Mouse (Mus musculus) liver, embryonic 14.5 days (tissue): Measurements from ENCODE around the gene Calr4. TPM values are rescaled to one million over a fixed set of nuclear protein-coding genes. Genes with fewer than 3 reads are reported as not detected.

Source experiments
- ATAC-seq: fragments of 200-750 bp; cut with Nextera tagmentation; 2 replicates; pipeline ENCODE4 v1.8.0; 2017; ENCODE audit warnings: moderate number of reproducible peaks, mild to moderate bottlenecking, moderate library complexity; ENCODE audit not compliant: insufficient read depth
- DNase-seq, 3 experiments: peaks; one replicate each; pipeline ENCODE4 v3.0.0-alpha.2; 2012 to 2013; ENCODE audit warnings: low read depth in 3 of 3, low spot score in 3 of 3
- H3K27ac ChIP-seq: fragments of 300-500 bp; sonication (generic); 2 replicates; pipeline ENCODE4 v1.5.1; 2014; ENCODE audit warnings: moderate library complexity, mild to moderate bottlenecking, control low read depth, inconsistent platforms
- H3K27me3 ChIP-seq: fragments of 300-500 bp; sonication (generic); 2 replicates; pipeline ENCODE4 v1.6.1; 2014; ENCODE audit warnings: mild to moderate bottlenecking, low read length, moderate library complexity; ENCODE audit not compliant: control insufficient read depth, insufficient read depth
- H3K36me3 ChIP-seq: fragments of 300-500 bp; sonication (generic); replicated peaks from 2 replicates; pipeline ENCODE4 v1.6.1; 2014; ENCODE audit warnings: low read depth; ENCODE audit not compliant: control insufficient read depth, insufficient read depth
- H3K4me1 ChIP-seq, 2 experiments: fragments of 200-500 bp in 1 of 2; fragments of 300-500 bp in 1 of 2; sonication (generic) in 1 of 2; replicated peaks; 2 replicates each; pipeline ENCODE4 v1.6.1; 2012 to 2014; ENCODE audit warnings: antibody characterized with exemption in 1 of 2, inconsistent platforms in 1 of 2, low read length in 1 of 2; ENCODE audit not compliant: control insufficient read depth in 2 of 2, insufficient read depth in 2 of 2
- H3K4me2 ChIP-seq: fragments of 300-500 bp; sonication (generic); 2 replicates; pipeline ENCODE4 v1.6.1; 2014; ENCODE audit warnings: low read depth, mild to moderate bottlenecking, control low read depth, moderate library complexity
- H3K4me3 ChIP-seq, 2 experiments: fragments of 200-500 bp in 1 of 2; fragments of 300-500 bp in 1 of 2; sonication (generic) in 1 of 2; 2 replicates each; pipeline ENCODE4 v1.5.1; 2012 to 2014; ENCODE audit warnings: low read depth in 2 of 2, low read length in 2 of 2, mild to moderate bottlenecking in 2 of 2, control low read depth in 1 of 2, inconsistent platforms in 1 of 2, moderate library complexity in 1 of 2; ENCODE audit not compliant: insufficient read depth in 1 of 2
- H3K9ac ChIP-seq: fragments of 300-500 bp; sonication (generic); replicated peaks from 2 replicates; pipeline ENCODE4 v1.6.1; 2014; ENCODE audit warnings: mild to moderate bottlenecking, control low read depth, moderate library complexity
- H3K9me3 ChIP-seq: fragments of 300-500 bp; sonication (generic); 2 replicates; pipeline ENCODE4 v1.6.1; 2016; ENCODE audit warnings: low read length, mixed read lengths; ENCODE audit not compliant: control insufficient read depth
- CTCF ChIP-seq: IDR thresholded peaks from 2 replicates; pipeline ENCODE4 v1.5.1; 2016; ENCODE audit warnings: antibody characterized with exemption, low read depth, control low read depth
- EP300 ChIP-seq: IDR thresholded peaks from 2 replicates; pipeline ENCODE4 v1.6.1; 2016; ENCODE audit warnings: antibody characterized with exemption, low read depth
- WGBS: fragments of 180-500 bp; shearing (Covaris S2); extraction: QIAGEN DNeasy Blood & Tissue Kit; methylation state at CpG from one replicate; pipeline ENCODE4 v1.1.7; 2014; ENCODE audit not compliant: insufficient replicate concordance; 5-methylcytosine and 5-hydroxymethylcytosine counted together
- polyA plus RNA-seq, 2 experiments: library from polyadenylated mRNA; depleted of rRNA in 1 of 2; stranded (reverse) in 1 of 2; unstranded in 1 of 2; fragments of >200 nt; fragmentation: Nextera tagmentation in 1 of 2; extraction: Ambion mirVana in 1 of 2; gene quantifications; 2 replicates each; pipeline versions ENCODE4 v1.2.1 to v1.2.3; 2012 to 2014

Calr4 gene
- polyA plus RNA-seq, 2 experiments: 0.03 TPM; not detected in 1

DNA sequence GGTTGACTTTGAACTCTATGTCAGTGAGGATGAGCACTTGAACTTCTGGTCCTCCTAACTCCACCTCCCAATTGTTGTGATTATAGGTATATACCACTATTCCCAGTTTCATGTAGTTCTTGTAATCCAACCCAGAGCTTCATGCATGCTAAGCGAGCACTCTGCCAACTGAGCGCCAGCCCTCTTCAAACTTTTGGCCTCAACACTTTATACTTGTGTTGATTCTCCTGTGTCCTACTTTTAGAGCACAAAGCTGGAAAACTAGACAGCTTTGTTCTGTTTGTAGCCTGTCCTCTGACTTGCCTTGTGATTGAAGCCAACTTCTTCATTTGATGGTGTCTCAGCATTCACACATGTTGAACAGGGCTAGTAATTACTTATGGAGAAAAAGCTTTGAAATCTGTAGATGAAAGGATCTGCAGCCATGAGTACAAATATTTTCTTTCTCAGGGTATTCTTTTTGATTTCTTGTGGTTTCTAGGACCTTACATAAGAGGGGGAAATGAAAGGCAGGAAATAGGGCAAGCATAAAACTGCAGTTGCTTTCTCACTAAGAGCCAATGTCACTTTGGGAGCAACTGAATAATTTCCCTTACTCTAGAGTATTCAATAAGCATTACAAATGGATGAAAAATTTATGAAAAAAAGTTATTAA lies 39.4 kb downstream of the Calr4 start:
- ATAC-seq (no peak), DNase-seq (no peak)
- Histone ChIP-seq H3K4me1 (no peaks in the 10 kb centered on the region), H3K36me3 (no peaks in the 10 kb centered on the region), H3K4me3 (no peak overlapping the region), H3K9me3 (no peaks in the 10 kb centered on the region), H3K27ac (no peak overlapping the region), H3K4me2 (no peak overlapping the region), H3K9ac (no peak overlapping the region), H3K27me3 (no peaks in the 10 kb centered on the region)
- TF ChIP-seq EP300: no peak
- TF ChIP-seq CTCF: no peak
- WGBS: 88% methylated on average over 2 of the region's 2 CpGs

DNA sequence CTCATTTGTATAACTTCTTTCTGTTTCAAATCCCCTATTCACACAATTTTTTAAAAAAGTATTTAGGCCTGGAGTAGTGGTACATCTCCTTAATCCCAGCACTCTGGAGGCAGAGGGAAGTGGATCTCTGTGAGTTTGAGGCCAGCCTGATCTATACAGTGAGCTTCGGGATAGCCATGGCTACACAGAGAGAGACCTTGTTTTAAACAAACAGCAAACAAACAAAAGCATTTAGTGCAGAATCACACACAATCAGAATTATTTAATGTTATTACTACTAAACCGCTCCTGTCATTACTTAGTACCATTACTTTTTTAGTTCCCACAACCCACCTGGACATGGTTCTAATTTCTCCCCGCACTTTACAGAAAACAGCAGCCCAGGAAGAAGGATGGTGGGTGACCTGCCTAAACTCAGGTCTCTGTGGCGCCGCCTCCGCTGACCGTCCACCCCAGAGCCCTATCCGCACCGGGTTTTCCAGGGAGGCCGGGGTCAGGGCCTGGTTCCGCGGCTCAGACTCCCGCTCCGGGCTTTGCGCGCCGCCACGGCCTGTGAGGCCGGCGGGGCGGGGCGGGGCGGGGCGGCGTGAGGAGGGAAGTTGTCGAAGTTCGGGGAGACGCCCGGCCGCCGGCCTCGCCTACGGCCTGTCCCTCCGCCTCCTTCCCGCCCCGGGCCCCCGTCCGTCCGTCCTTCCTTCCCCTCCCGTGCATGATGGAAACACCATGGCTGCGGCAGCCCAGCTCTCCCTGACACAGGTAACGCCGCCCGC lies 45.6 kb downstream of the Calr4 start, which contains the start of gene Eps15:
Gene Eps15, plus strand, starts transcription at position 580 of the 770 bp plus-strand sequence.
- H3K9me3 ChIP-seq: no peaks in the 10 kb centered on the region
- peaks cover 21 to 22% of the 10 kb centered on the region in 2 experiments for H3K4me1 ChIP-seq
- H3K27me3 ChIP-seq: no peaks in the 10 kb centered on the region
- no peaks in the 10 kb centered on the region for H3K36me3 ChIP-seq
- ATAC-seq: peak; percentile 97
- DNase-seq: peak; percentile 89 to 92 (median 90)
- TF ChIP-seq CTCF (no peak), EP300 (peak; percentile 55)
- H3K4me2 ChIP-seq: peak within 1 kb of the TSS; percentile 91
- H3K27ac ChIP-seq: peak within 1 kb of the TSS; percentile 77
- peak within 1 kb of the TSS; percentile 91 for H3K9ac ChIP-seq
- WGBS: 3% methylated on average over 34 of the region's 44 CpGs
- peak within 1 kb of the TSS; percentile 63 to 99 for H3K4me3 ChIP-seq

DNA sequence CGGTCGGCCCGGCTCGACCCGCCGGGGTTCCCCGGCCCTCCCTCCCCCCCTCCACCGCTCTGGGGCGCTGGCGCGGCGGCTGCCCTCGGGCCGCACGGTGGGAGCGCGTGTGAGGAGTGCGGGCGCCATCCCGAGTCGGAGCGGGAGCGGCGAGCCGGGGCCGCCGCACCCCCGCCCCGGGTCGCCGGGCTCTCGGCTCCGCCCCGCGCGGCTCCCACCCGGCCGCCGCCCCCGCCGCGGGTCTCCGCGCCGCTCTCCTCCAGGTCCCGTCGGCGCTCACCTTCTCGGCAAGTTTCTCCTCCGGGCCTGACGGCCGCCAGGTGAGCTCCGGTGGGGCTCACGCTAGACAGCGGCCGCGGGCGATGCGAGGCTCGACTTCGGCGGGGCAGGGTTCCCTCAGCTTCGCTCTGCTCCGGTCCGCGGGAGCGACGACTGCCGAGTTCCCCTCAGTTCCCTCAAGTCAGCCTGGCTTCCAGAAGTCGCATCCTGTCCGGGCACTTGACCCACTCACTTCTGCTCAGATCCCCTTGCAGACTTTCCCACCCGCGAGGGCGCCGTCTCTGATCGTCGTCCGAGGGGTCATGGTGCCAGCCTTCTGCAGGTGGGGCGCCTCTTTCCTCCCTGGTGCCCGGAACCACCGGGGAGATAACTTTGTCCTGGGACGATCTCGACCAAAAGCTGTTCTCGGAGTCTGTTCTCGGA lies 46.3 kb downstream of the Calr4 start:
- H3K4me1 ChIP-seq: peaks cover 21 to 22% of the 10 kb centered on the region in 2 experiments
- no peaks in the 10 kb centered on the region for H3K9me3 ChIP-seq
- peak overlapping the region; percentile 91 for H3K4me2 ChIP-seq
- H3K9ac ChIP-seq: peak overlapping the region; percentile 91
- TF ChIP-seq EP300 (no peak), CTCF (0 out of 2 replicates have a peak, but pooled peaks have one; percentile 4)
- under 1% methylated on average over 83 of the region's 85 CpGs for whole genome bisulfite sequencing
- no peaks in the 10 kb centered on the region for H3K27me3 ChIP-seq
- ATAC-seq (peak; percentile 77), DNase-seq (peak in 1 of 3 experiments; percentile 20)
- no peaks in the 10 kb centered on the region for H3K36me3 ChIP-seq
- peak overlapping the region; percentile 63 to 99 for H3K4me3 ChIP-seq
- peak overlapping the region; percentile 77 for H3K27ac ChIP-seq

DNA sequence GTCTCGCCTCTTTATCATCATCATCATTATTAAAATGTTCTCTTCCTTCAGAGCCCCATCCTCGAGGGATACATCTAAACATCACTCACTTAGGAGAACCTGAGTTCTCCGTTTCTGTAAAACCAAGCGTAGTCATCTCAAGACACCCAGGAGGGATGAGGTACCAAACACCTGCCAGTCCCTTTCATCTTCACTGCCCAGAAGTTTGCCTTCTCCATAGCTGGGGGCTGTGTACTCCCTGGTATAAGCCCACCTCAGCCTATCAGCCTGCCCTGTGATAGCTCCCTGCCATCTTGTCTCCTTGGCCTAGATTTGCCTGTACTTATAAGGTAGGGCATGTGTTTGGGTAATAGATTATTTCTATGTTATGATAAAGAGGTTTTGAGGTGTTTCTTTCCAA lies 46.9 kb downstream of the Calr4 start:
- peak overlapping the region; percentile 77 for H3K27ac ChIP-seq
- H3K4me1 ChIP-seq: peaks cover 21 to 22% of the 10 kb centered on the region in 2 experiments
- peak in 1 of 3 experiments; percentile 17 for DNase-seq
- peak overlapping the region; percentile 63 to 99 for H3K4me3 ChIP-seq
- no peaks in the 10 kb centered on the region for H3K9me3 ChIP-seq
- H3K27me3 ChIP-seq: no peaks in the 10 kb centered on the region
- 19% methylated on average over 4 of the region's 4 CpGs for WGBS
- no peak for ATAC-seq
- no peaks in the 10 kb centered on the region for H3K36me3 ChIP-seq
- TF ChIP-seq CTCF: no peak
- peak overlapping the region; percentile 91 for H3K9ac ChIP-seq
- peak overlapping the region; percentile 91 for H3K4me2 ChIP-seq
